Mouse (Mus musculus) hindbrain, embryonic 15.5 days (tissue): Measurements from ENCODE around the gene Neurl2. TPM values are rescaled to one million over a fixed set of nuclear protein-coding genes. Genes with fewer than 3 reads are reported as not detected.
A peak's percentile ranks its signal among the peaks of the same experiment; 100 is the strongest.
"Not testable (repeated sequence)": the region's sequence is repeated elsewhere in the genome, so short reads cannot be mapped to it uniquely, and the experiment has no call there.

Source experiments
- ATAC-seq: fragments of 200-750 bp; cut with Nextera tagmentation; 2 replicates; pipeline ENCODE4 v1.8.0; 2017; ENCODE audit warnings: low read depth, moderate number of reproducible peaks, moderate TSS enrichment; ENCODE audit not compliant: low FRiP score
- H3K27ac ChIP-seq: fragments of 300-500 bp; sonication (generic); replicated peaks from 2 replicates; pipeline ENCODE4 v1.5.1; 2015; ENCODE audit warnings: mild to moderate bottlenecking, inconsistent platforms
- H3K27me3 ChIP-seq: fragments of 300-500 bp; sonication (generic); 2 replicates; pipeline ENCODE4 v1.6.1; 2015; ENCODE audit warnings: control low read depth, inconsistent platforms
- H3K36me3 ChIP-seq: fragments of 300-500 bp; sonication (generic); 2 replicates; pipeline ENCODE4 v1.6.1; 2015; ENCODE audit warnings: control low read depth, inconsistent platforms
- H3K4me1 ChIP-seq: fragments of 300-500 bp; sonication (generic); replicated peaks from 2 replicates; pipeline ENCODE4 v1.6.1; 2015; ENCODE audit warnings: control low read depth, inconsistent platforms
- H3K4me2 ChIP-seq: fragments of 300-500 bp; sonication (generic); 2 replicates; pipeline ENCODE4 v1.6.1; 2015; ENCODE audit warnings: moderate library complexity, mild to moderate bottlenecking, inconsistent platforms
- H3K4me3 ChIP-seq: fragments of 300-500 bp; sonication (generic); 2 replicates; pipeline ENCODE4 v1.5.1; 2015; ENCODE audit warnings: mild to moderate bottlenecking, inconsistent platforms
- H3K9ac ChIP-seq: fragments of 300-500 bp; sonication (generic); 2 replicates; pipeline ENCODE4 v1.6.1; 2015; ENCODE audit warnings: inconsistent platforms
- H3K9me3 ChIP-seq: fragments of 300-500 bp; sonication (generic); 2 replicates; pipeline ENCODE4 v1.6.1; 2016; ENCODE audit warnings: control low read depth, inconsistent platforms
- WGBS: fragments of 180-500 bp; shearing (Covaris S2); methylation state at CpG from one replicate; pipeline ENCODE4 v1.1.7; 2015; 5-methylcytosine and 5-hydroxymethylcytosine counted together
- polyA plus RNA-seq: library from polyadenylated mRNA; unstranded; fragments of >200 nt; fragmentation: Nextera tagmentation; extraction: Ambion mirVana; gene quantifications from 2 replicates; pipeline ENCODE4 v1.2.1, GENCODE M21; 2015

The Neurl2 gene
- polyA plus RNA-seq, 1 experiment from 2014 or later: 7.9 TPM

- ATAC-seq: no peak
- H3K4me1 ChIP-seq: no peaks in the 10 kb centered on the region
- H3K9me3 ChIP-seq: no peaks in the 10 kb centered on the region
- H3K27me3 ChIP-seq: no peaks in the 10 kb centered on the region
- 93% methylated on average over 7 of the region's 7 CpGs for WGBS
- H3K27ac ChIP-seq: no peak overlapping the region; the same call in 1 of the 2 replicates
- no peak overlapping the region for H3K4me2 ChIP-seq
- H3K36me3 ChIP-seq: no peaks in the 10 kb centered on the region
- H3K9ac ChIP-seq: no peak overlapping the region
- H3K4me3 ChIP-seq: no peak overlapping the region
Measured at GRCm38 (mm10) chr2:164867566-164867965, 34.3 kb upstream of the Neurl2 start.

GRCm38 (mm10) chr2:164866741-164867551 lies 33.7 kb upstream of the Neurl2 start:
- ATAC-seq: 0 out of 2 replicates have a peak, but pooled peaks have one; percentile 42
- Histone ChIP-seq H3K9me3 (no peaks in the 10 kb centered on the region), H3K4me3 (no peak overlapping the region), H3K9ac (no peak overlapping the region), H3K27me3 (no peaks in the 10 kb centered on the region), H3K27ac (peak overlapping the region; percentile 15; the same call in 1 of the 2 replicates), H3K4me1 (0 out of 2 replicates have a peak, but pooled peaks cover under 1% of the 10 kb centered on the region), H3K4me2 (no peak overlapping the region), H3K36me3 (no peaks in the 10 kb centered on the region)
- 63% methylated on average over 16 of the region's 16 CpGs for WGBS

DNA sequence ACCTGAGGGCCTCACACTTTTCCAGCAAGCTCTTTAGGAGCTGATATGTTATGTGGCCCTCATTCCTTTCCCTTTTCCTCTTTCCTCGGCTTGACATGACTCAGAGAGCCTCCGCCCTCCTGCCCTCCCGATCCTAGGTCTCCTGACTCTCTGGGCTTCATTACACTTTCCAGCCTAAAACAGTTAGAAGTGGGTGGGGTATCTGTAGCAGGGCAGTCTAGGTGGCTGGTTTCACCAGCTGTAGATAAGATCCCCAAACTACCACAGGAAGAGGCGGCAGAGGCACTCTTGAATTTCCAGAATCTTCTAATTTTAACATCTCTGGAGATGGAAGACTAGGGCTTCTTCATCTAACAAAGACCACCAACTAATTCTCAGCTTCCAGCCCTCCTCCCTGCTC lies 31.3 kb upstream of the Neurl2 start:
- no peak overlapping the region for H3K4me3 ChIP-seq
- no peak for ATAC-seq
- no peak overlapping the region for H3K4me2 ChIP-seq
- no peaks in the 10 kb centered on the region for H3K27me3 ChIP-seq
- H3K36me3 ChIP-seq: no peaks in the 10 kb centered on the region
- H3K4me1 ChIP-seq: peaks cover 6% of the 10 kb centered on the region
- H3K9me3 ChIP-seq: no peaks in the 10 kb centered on the region
- 92% methylated on average over 4 of the region's 4 CpGs for WGBS
- H3K27ac ChIP-seq: no peak overlapping the region
- H3K9ac ChIP-seq: no peak overlapping the region

DNA sequence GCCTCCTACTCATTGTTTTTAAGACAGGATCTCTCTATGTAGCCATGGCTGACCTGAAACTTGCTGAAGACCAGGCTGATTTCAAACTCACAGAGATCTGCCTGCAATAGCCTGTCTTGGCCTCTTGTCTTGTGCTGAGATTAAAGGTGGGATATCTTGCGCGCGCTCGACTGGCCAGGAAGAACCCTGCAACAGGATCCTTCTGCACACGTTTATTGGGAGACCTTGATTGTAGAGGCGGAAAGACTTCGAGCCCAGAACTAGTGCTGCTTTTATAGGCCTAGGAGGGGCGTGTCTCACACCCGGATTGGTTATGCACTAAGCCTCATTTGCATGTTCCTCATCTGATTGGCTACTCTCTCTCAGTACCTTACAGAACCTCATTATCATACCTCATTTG lies 30.2 kb upstream of the Neurl2 start:
- not testable (repeated sequence) for H3K4me2 ChIP-seq, ATAC-seq

GRCm38 (mm10) chr2:164862179-164862861 lies 29.1 kb upstream of the Neurl2 start:
- ATAC-seq: peak; percentile 66; the same call in 1 of the 2 replicates
- no peaks in the 10 kb centered on the region for H3K9me3 ChIP-seq
- no peak overlapping the region for H3K4me2 ChIP-seq
- WGBS: 41% methylated on average over 9 of the region's 9 CpGs
- H3K27ac ChIP-seq: peak overlapping the region; percentile 64
- peaks cover 16% of the 10 kb centered on the region for H3K27me3 ChIP-seq
- no peak overlapping the region for H3K4me3 ChIP-seq
- H3K36me3 ChIP-seq: no peaks in the 10 kb centered on the region
- no peak overlapping the region for H3K9ac ChIP-seq
- H3K4me1 ChIP-seq: peaks cover 16% of the 10 kb centered on the region

More for the DNA sequence above, 30.2 kb upstream of the Neurl2 start:
- H3K4me1 ChIP-seq, H3K9me3 ChIP-seq, H3K27me3 ChIP-seq, H3K9ac ChIP-seq, H3K36me3 ChIP-seq, H3K27ac ChIP-seq, H3K4me3 ChIP-seq: not testable (repeated sequence)
- 94% methylated on average over 9 of the region's 9 CpGs for WGBS

DNA sequence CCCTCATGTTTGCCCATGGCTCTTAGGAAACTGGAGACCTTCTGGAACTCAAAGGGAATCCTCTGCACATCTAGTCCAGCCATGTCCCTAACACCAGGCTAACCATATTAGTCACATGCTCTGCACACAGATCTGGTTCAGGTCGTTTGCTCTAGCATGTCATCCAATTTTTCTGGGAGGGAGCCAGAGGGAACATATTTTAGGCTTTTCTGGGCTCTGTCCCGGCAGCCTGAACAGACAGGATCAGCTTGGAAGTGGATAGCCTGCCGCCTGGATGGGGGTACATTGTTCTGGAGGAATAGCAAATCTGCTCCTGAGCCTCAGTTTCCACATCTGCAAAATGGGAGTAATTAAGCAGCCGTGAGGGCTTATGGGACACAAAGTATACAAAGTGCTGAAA lies 27.8 kb upstream of the Neurl2 start:
- peak overlapping the region; percentile 64; the same call in 1 of the 2 replicates for H3K27ac ChIP-seq
- peaks cover 28% of the 10 kb centered on the region for H3K4me1 ChIP-seq
- H3K36me3 ChIP-seq: no peaks in the 10 kb centered on the region
- 72% methylated on average over 4 of the region's 4 CpGs for WGBS
- no peak overlapping the region for H3K4me3 ChIP-seq
- H3K4me2 ChIP-seq: no peak overlapping the region
- H3K27me3 ChIP-seq: peaks cover 25% of the 10 kb centered on the region
- no peaks in the 10 kb centered on the region for H3K9me3 ChIP-seq
- ATAC-seq: no peak
- H3K9ac ChIP-seq: no peak overlapping the region

- H3K36me3 ChIP-seq: no peaks in the 10 kb centered on the region
- H3K9me3 ChIP-seq: no peaks in the 10 kb centered on the region
- peaks cover 29% of the 10 kb centered on the region for H3K27me3 ChIP-seq
- no peak for ATAC-seq
- no peak overlapping the region for H3K9ac ChIP-seq
- 68% methylated on average over 9 of the region's 9 CpGs for WGBS
- H3K27ac ChIP-seq: no peak overlapping the region
- no peak overlapping the region for H3K4me3 ChIP-seq
- peaks cover 30% of the 10 kb centered on the region for H3K4me1 ChIP-seq
- H3K4me2 ChIP-seq: no peak overlapping the region
Measured at GRCm38 (mm10) chr2:164859640-164860432, 26.6 kb upstream of the Neurl2 start.

GRCm38 (mm10) chr2:164859155-164859554 lies 25.9 kb upstream of the Neurl2 start:
- ATAC-seq: no peak
- Histone ChIP-seq H3K4me3 (no peak overlapping the region), H3K4me2 (no peak overlapping the region), H3K4me1 (peaks cover 30% of the 10 kb centered on the region), H3K36me3 (no peaks in the 10 kb centered on the region), H3K27ac (no peak overlapping the region), H3K9me3 (no peaks in the 10 kb centered on the region), H3K9ac (no peak overlapping the region), H3K27me3 (peaks cover 29% of the 10 kb centered on the region)
- WGBS: 66% methylated on average over 2 of the region's 2 CpGs

DNA sequence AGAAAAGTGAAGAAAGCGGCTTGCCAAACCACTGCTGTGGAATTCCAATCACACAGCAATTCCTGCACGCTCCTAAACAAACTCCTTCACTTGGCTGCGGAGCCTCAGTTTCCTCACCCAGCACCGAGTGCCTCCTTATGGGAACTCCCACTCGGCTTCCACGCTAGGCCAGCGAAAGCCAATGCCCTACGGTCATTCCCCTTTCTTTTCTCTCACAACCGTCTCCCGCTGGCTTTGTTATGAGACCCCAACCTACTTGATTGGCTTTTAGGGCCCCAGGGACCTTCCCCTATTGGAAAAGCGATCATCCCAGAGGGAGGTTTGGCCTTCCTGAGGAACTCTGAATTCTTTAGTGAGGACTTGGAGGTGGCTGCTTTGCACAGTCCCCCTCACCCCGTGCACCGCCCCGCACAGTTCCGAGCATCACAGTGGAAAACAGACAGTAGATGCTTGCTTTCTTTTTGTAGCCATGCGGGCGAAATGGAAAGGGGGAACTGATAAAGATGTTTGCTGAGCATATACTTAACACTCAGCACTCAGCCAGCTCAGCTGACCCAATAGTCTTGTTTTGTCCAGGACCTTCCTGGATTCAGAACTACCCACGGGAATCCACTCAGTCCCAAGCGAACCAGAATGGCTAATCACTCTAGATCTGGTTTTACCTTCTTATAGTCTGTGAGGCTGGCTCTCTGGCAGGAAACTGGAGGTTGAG lies 24.7 kb upstream of the Neurl2 start:
- no peaks in the 10 kb centered on the region for H3K9me3 ChIP-seq
- H3K9ac ChIP-seq: peak overlapping the region; percentile 32; the same call in 1 of the 2 replicates
- WGBS: 2% methylated on average over 19 of the region's 19 CpGs
- peaks cover 29% of the 10 kb centered on the region for H3K27me3 ChIP-seq
- H3K4me1 ChIP-seq: peaks cover 30% of the 10 kb centered on the region
- H3K4me2 ChIP-seq: peak overlapping the region; percentile 98
- no peak; the same call in 1 of the 2 replicates for ATAC-seq
- H3K36me3 ChIP-seq: no peaks in the 10 kb centered on the region
- H3K4me3 ChIP-seq: peak overlapping the region; percentile 51
- peak overlapping the region; percentile 70 for H3K27ac ChIP-seq

GRCm38 (mm10) chr2:164857101-164857821 lies 24.0 kb upstream of the Neurl2 start, which contains the start of gene Pltp:
Gene Pltp (minus strand): TSS chr2:164857711.
- H3K27ac ChIP-seq: peak within 1 kb of the TSS; percentile 70
- H3K4me1 ChIP-seq: peaks cover 30% of the 10 kb centered on the region
- peak within 1 kb of the TSS; percentile 98 for H3K4me2 ChIP-seq
- H3K4me3 ChIP-seq: peak within 1 kb of the TSS; percentile 51
- WGBS: under 1% methylated on average over 47 of the region's 47 CpGs
- H3K9me3 ChIP-seq: no peaks in the 10 kb centered on the region
- peak within 1 kb of the TSS; percentile 32 for H3K9ac ChIP-seq
- H3K27me3 ChIP-seq: peaks cover 29% of the 10 kb centered on the region
- ATAC-seq: peak; percentile 75
- no peaks in the 10 kb centered on the region for H3K36me3 ChIP-seq
